Mouse (Mus musculus) neural tube, embryonic 11.5 days (tissue): Measurements from ENCODE around the gene Dnaaf1. TPM values are rescaled to one million over a fixed set of nuclear protein-coding genes. Genes with fewer than 3 reads are reported as not detected.

ENCODE experiments used
- ATAC-seq: fragments of 200-750 bp; cut with Nextera tagmentation; 2 replicates; pipeline ENCODE4 v1.8.0; 2017; ENCODE audit warnings: moderate number of reproducible peaks, mild to moderate bottlenecking, moderate TSS enrichment, moderate library complexity; ENCODE audit not compliant: insufficient read depth, low FRiP score, low TSS enrichment
- DNase-seq: peaks from one replicate; pipeline ENCODE4 v3.0.0-alpha.2; 2015; ENCODE audit warnings: low spot score
- H3K27ac ChIP-seq: fragments of 300-500 bp; sonication (generic); 2 replicates; pipeline ENCODE4 v1.5.1; 2014; ENCODE audit warnings: low read depth, mild to moderate bottlenecking, low read length
- H3K27me3 ChIP-seq: fragments of 300-500 bp; sonication (generic); 2 replicates; pipeline ENCODE4 v1.6.1; 2014; ENCODE audit warnings: mild to moderate bottlenecking, low read length, mixed read lengths; ENCODE audit not compliant: control insufficient read depth, insufficient read depth
- H3K36me3 ChIP-seq: fragments of 300-500 bp; sonication (generic); 2 replicates; pipeline ENCODE4 v1.6.1; 2014; ENCODE audit warnings: mild to moderate bottlenecking, low read length, moderate library complexity, mixed read lengths; ENCODE audit not compliant: control insufficient read depth, insufficient read depth
- H3K4me1 ChIP-seq: fragments of 300-500 bp; sonication (generic); 2 replicates; pipeline ENCODE4 v1.6.1; 2014; ENCODE audit warnings: low read length, mixed read lengths; ENCODE audit not compliant: control insufficient read depth, insufficient read depth
- H3K4me2 ChIP-seq: fragments of 300-500 bp; sonication (generic); 2 replicates; pipeline ENCODE4 v1.6.1; 2014; ENCODE audit warnings: low read depth, mild to moderate bottlenecking, moderate library complexity
- H3K4me3 ChIP-seq: fragments of 300-500 bp; sonication (generic); 2 replicates; pipeline ENCODE4 v1.5.1; 2014; ENCODE audit warnings: low read depth, low read length
- H3K9ac ChIP-seq: fragments of 300-500 bp; sonication (generic); 2 replicates; pipeline ENCODE4 v1.6.1; 2014; ENCODE audit warnings: mild to moderate bottlenecking, low read length
- H3K9me3 ChIP-seq: fragments of 300-500 bp; sonication (generic); 2 replicates; pipeline ENCODE4 v1.6.1; 2016; ENCODE audit warnings: low read length; ENCODE audit not compliant: control insufficient read depth
- WGBS: fragments of 180-500 bp; shearing (Covaris S2); extraction: QIAGEN DNeasy Blood & Tissue Kit; methylation state at CpG from one replicate; pipeline ENCODE4 v1.1.7; 2014; 5-methylcytosine and 5-hydroxymethylcytosine counted together
- polyA plus RNA-seq: library from polyadenylated mRNA; unstranded; fragments of >200 nt; fragmentation: Nextera tagmentation; extraction: Ambion mirVana; gene quantifications from 2 replicates; pipeline ENCODE4 v1.2.1, GENCODE M21; 2014

Dnaaf1 gene
- polyA plus RNA-seq, 1 experiment from 2014 or later = not detected

DNA sequence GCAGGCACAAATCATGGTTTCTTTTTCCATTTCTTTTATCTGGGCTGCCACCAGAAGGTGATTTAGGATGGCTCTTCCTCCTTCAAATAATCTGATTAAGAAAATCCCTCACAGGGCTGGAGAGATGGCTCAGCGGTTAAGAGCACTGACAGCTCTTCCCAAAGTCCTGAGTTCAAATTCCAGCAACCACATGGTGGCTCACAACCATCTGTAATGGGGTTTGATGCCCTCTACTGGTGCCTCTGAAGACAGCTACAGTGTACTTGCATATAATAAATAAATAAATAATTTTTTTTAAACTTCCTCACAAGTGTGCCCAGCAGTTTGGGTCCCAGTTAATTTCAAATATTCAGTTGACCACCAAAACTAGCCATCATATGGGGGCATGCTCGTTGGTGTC lies 31.2 kb downstream of the Dnaaf1 start:
- peaks cover 6% of the 10 kb centered on the region for H3K4me1 ChIP-seq
- H3K9me3 ChIP-seq = no peaks in the 10 kb centered on the region
- WGBS = 85% methylated on average over 2 of the region's 2 CpGs
- no peak overlapping the region for H3K27ac ChIP-seq
- DNase-seq (no peak), ATAC-seq (no peak)
- no peak overlapping the region for H3K9ac ChIP-seq
- H3K27me3 ChIP-seq = no peaks in the 10 kb centered on the region
- H3K36me3 ChIP-seq = peaks cover 4% of the 10 kb centered on the region
- H3K4me2 ChIP-seq = no peak overlapping the region
- H3K4me3 ChIP-seq = no peak overlapping the region

DNA sequence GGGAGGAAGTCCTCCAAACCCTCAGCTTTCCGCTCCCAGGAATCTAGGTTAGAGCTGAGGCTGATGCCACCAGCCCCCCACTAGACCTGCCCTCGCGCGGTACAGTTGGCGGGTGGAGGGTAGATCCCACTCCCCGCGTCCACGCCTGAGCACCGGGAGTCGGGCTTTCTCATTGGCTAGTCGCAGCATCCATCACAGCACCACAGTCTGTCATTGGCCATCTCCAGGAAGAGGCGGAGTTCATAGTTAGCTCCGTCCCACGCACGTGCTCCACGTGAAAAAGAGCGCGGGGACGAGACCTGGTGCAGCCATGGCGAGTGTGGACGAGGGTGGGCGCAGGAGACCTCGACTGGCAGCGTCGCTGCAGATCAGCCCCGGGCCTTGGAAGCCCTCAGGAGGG lies 37.4 kb downstream of the Dnaaf1 start, which contains the start of gene Adad2:
Gene Adad2 (plus strand): TSS at position 277 of the 400 bp plus-strand sequence.
- Histone ChIP-seq H3K4me2 (no peak within 1 kb of the TSS), H3K27ac (no peak within 1 kb of the TSS), H3K9me3 (no peaks in the 10 kb centered on the region), H3K9ac (no peak within 1 kb of the TSS), H3K27me3 (no peaks in the 10 kb centered on the region), H3K36me3 (no peaks in the 10 kb centered on the region), H3K4me3 (no peak within 1 kb of the TSS), H3K4me1 (no peaks in the 10 kb centered on the region)
- ATAC-seq (no peak), DNase-seq (no peak)
- WGBS = 81% methylated on average over 26 of the region's 26 CpGs

DNA sequence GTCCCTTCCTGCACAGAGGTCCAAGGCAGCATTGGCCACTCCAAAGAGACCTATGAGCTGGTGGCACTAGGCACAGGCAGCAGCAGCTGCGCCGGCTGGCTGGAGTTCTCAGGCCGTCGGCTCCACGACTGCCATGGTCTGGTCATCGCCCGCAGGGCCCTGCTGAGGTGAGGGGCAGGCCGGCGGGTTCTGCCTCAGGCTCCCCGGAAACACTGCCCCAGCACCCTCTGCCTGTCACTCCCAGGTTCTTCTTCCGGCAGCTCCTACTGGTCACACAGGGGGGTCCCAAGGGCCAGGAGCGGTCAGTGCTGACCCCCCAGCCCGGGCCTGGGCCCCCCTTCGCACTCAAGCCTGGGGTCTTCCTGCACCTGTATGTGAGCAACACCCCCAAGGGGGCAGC lies 40.1 kb downstream of the Dnaaf1 start:
- Histone ChIP-seq H3K4me3 (no peak overlapping the region), H3K36me3 (no peaks in the 10 kb centered on the region), H3K4me2 (no peak overlapping the region), H3K27ac (no peak overlapping the region), H3K4me1 (no peaks in the 10 kb centered on the region), H3K9ac (no peak overlapping the region), H3K27me3 (no peaks in the 10 kb centered on the region), H3K9me3 (no peaks in the 10 kb centered on the region)
- ATAC-seq (no peak), DNase-seq (no peak)
- 79% methylated on average over 14 of the region's 14 CpGs for WGBS

DNA sequence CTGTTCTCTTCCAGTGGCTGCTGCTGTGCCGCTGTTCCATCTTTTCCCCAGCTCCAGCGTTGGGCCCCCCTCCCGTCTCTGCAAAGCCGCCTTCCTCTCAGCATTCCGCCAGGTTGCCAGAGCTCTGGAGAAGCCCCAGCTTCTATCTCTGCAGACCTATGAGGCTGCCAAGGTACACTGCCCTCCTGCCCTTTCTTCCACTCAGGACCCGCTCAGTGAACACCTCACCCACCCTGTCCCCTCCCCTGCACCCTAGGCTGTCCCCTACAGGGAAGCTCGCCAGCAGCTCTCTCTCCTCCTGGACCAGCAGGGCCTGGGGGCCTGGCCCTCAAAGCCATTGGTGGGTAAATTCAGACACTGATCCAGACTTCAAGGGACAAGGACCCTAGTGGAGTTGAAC lies 41.3 kb downstream of the Dnaaf1 start:
- Histone ChIP-seq H3K36me3 (no peaks in the 10 kb centered on the region), H3K9me3 (no peaks in the 10 kb centered on the region), H3K4me2 (no peak overlapping the region), H3K4me1 (no peaks in the 10 kb centered on the region), H3K9ac (no peak overlapping the region), H3K27me3 (no peaks in the 10 kb centered on the region), H3K27ac (no peak overlapping the region), H3K4me3 (no peak overlapping the region)
- WGBS = 76% methylated on average over 5 of the region's 7 CpGs
- no peak for DNase-seq
- ATAC-seq = no peak

DNA sequence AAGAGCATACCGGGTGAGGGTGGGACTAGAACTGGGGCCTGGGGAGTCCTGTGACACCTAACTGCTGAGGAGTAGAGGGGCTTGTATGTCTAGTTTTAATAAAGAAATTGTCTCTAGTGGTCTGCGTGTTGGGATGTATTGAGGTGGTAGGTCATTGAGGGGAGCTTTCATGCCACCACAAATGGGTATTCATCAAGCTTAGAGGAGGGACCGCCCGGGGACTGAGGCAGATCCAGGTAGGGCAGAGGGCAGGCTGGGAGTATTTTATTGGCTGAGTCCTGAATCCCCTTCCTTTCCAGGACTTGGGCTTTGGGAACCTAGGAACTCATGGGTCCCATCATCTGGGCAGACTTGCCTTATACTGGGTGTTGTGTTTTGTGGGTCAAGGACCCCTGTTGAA lies 41.8 kb downstream of the Dnaaf1 start:
- 88% methylated on average over 4 of the region's 4 CpGs for WGBS
- H3K36me3 ChIP-seq = no peaks in the 10 kb centered on the region
- H3K4me2 ChIP-seq = no peak overlapping the region
- no peak overlapping the region for H3K9ac ChIP-seq
- H3K4me1 ChIP-seq = no peaks in the 10 kb centered on the region
- H3K4me3 ChIP-seq = no peak overlapping the region
- no peak overlapping the region for H3K27ac ChIP-seq
- H3K9me3 ChIP-seq = no peaks in the 10 kb centered on the region
- no peaks in the 10 kb centered on the region for H3K27me3 ChIP-seq
- no peak for ATAC-seq
- no peak for DNase-seq

DNA sequence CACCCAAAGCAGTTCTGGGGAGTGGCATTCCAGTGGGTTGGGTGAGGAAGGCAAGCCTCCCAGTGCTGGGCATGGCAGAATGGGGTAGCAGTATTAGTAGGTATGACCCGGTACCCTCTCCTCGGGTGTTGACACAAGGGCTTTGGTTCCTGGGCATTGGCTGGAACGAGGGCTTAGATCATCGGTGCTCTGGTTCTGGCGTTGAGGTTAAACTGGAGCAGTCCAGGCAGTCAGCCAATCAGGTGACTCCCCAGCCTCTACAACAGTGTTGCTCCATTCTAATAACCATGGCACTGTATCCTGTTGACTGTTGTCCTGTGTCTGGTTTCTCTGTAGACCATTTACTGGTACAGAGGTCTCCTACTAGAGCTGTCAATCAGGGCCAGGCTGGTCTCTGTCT lies 42.6 kb downstream of the Dnaaf1 start:
- Histone ChIP-seq H3K9ac (no peak overlapping the region), H3K4me3 (no peak overlapping the region), H3K9me3 (no peaks in the 10 kb centered on the region), H3K4me1 (no peaks in the 10 kb centered on the region), H3K27ac (no peak overlapping the region), H3K4me2 (no peak overlapping the region), H3K27me3 (no peaks in the 10 kb centered on the region), H3K36me3 (no peaks in the 10 kb centered on the region)
- 91% methylated on average over 5 of the region's 5 CpGs for WGBS
- ATAC-seq (no peak), DNase-seq (no peak)

DNA sequence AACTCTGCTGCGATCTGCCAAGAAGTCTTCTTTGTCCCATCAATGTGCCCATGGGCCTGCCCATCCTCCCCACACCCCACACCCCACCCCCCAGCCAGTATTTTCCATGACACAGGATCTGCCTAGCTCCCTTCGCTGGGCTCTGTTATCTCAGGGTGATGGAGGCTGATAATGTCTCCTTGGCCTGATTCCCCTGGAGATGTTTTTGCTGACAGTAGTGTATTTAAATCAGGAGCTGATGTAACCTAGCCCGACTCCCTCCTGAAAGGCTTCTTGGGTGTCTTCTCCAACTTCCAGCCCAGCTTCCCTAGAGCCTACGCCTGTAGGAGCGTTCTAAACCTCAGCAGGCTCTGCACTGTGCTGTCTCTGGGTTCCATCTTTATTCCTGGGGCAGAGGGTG lies 43.9 kb downstream of the Dnaaf1 start:
- 86% methylated on average over 5 of the region's 5 CpGs for WGBS
- H3K4me3 ChIP-seq = no peak overlapping the region
- DNase-seq (no peak), ATAC-seq (no peak)
- no peaks in the 10 kb centered on the region for H3K4me1 ChIP-seq
- no peak overlapping the region for H3K27ac ChIP-seq
- H3K36me3 ChIP-seq = no peaks in the 10 kb centered on the region
- no peak overlapping the region for H3K4me2 ChIP-seq
- no peak overlapping the region for H3K9ac ChIP-seq
- H3K27me3 ChIP-seq = no peaks in the 10 kb centered on the region
- no peaks in the 10 kb centered on the region for H3K9me3 ChIP-seq

DNA sequence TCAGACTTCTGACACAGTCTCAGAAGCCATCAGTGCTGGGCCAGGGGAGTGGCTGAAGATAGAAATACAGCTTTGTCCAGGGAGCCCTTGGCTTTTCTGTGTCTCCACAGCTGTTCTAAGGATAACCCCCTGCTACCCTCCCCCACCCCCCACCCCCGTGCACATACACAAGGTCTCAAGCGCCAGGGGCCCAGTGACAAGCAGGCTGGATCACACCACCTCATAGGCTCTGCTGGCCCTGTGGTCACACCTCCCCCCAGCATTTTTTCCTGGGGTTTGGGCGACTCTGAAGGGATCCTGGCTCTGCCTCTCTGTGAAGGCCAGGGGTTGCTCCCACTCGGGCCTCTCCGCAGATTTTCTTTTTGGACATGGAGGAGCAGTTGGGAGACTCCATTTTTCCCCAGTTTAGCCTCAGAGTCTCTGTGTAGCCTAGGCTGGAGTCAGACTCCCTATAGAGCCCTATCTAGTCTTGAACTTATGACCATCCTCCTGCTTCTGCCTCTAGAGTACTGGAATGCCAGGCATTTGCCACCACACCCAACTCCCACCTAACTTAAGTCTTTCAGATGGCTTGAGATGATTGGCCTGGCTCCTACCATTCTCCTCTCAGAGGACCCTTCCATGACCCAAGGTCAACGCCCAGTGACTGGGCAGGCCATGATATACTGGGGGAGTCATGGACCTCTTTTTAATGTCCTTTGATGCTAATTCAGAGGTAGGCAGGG lies 45.2 kb downstream of the Dnaaf1 start:
- ATAC-seq = no peak
- no peak overlapping the region for H3K4me2 ChIP-seq
- WGBS = 78% methylated on average over 6 of the region's 6 CpGs

DNA sequence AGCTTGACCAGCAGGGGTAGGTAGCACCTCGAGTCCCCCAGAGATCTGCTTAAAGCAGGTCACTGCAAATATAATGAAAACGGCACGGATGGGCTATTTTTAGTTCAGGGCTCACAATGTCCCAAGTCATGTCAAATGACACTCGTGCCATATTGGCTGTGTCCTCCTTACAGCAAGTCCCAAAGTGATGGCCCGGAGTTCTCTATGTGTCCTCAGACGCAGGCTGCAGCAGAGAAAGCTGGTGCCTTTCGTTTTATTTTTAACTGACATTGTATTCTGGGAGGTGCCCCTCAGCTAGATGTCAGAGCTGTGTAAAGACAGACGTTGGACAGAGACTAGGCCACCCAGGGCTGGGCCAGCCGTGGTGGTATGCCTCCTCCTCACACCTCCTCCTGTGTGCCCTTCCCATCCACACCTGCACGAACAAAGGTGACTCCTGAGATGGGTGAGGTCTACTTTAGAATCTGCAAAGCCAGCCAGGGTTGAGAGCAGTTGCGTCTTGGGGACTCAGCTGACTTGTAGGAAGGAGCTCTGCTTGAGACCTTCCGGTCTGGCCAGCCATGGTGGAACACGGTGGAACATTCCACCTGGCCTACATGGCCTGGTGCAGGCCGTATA lies 45.9 kb downstream of the Dnaaf1 start:
- Histone ChIP-seq H3K27ac (no peak overlapping the region), H3K4me1 (no peaks in the 10 kb centered on the region), H3K4me3 (no peak overlapping the region), H3K9ac (no peak overlapping the region), H3K36me3 (no peaks in the 10 kb centered on the region), H3K9me3 (no peaks in the 10 kb centered on the region), H3K4me2 (no peak overlapping the region), H3K27me3 (no peaks in the 10 kb centered on the region)
- no peak for DNase-seq
- no peak for ATAC-seq
- 88% methylated on average over 14 of the region's 14 CpGs for WGBS

More for the DNA sequence above, 45.2 kb downstream of the Dnaaf1 start:
- no peaks in the 10 kb centered on the region for H3K9me3 ChIP-seq
- no peak for DNase-seq
- no peak overlapping the region for H3K9ac ChIP-seq
- H3K36me3 ChIP-seq = no peaks in the 10 kb centered on the region
- no peak overlapping the region for H3K4me3 ChIP-seq
- no peaks in the 10 kb centered on the region for H3K4me1 ChIP-seq
- H3K27me3 ChIP-seq = no peaks in the 10 kb centered on the region
- H3K27ac ChIP-seq = no peak overlapping the region
